Mouse (Mus musculus) ES-Bruce4 (cell line): ENCODE data around the gene Pde4d. TPM values are rescaled to one million over a fixed set of nuclear protein-coding genes. Genes with fewer than 3 reads are reported as not detected.

ENCODE experiments used
- H3K27ac ChIP-seq: 2 replicates; pipeline ENCODE4 v1.5.1; 2012; ENCODE audit warnings: low read length, inconsistent platforms; ENCODE audit not compliant: insufficient read depth
- H3K27me3 ChIP-seq: 2 replicates; pipeline ENCODE4 v1.6.1; 2012; ENCODE audit warnings: mild to moderate bottlenecking, low read length, inconsistent platforms; ENCODE audit not compliant: control insufficient read depth, poor library complexity, insufficient read depth, severe bottlenecking
- H3K36me3 ChIP-seq: 2 replicates; pipeline ENCODE4 v1.6.1; 2012; ENCODE audit warnings: inconsistent platforms, mild to moderate bottlenecking, low read length, moderate library complexity; ENCODE audit not compliant: control insufficient read depth, poor library complexity, insufficient read depth, severe bottlenecking
- H3K4me1 ChIP-seq: one replicate; pipeline ENCODE4 v1.8.1; 2011; ENCODE audit warnings: low read length; ENCODE audit not compliant: control insufficient read depth, insufficient read depth
- H3K4me3 ChIP-seq: 2 replicates; pipeline ENCODE4 v1.5.1; 2011; ENCODE audit warnings: low read depth, mild to moderate bottlenecking, low read length
- H3K9ac ChIP-seq: 2 replicates; pipeline ENCODE4 v1.6.1; 2012; ENCODE audit warnings: low read depth, mild to moderate bottlenecking, inconsistent platforms; ENCODE audit not compliant: poor library complexity, severe bottlenecking
- H3K9me3 ChIP-seq: replicated peaks from 2 replicates; pipeline ENCODE4 v1.6.1; 2012; ENCODE audit warnings: mild to moderate bottlenecking, low read length, inconsistent platforms; ENCODE audit not compliant: control insufficient read depth, poor library complexity, insufficient read depth, severe bottlenecking
- CTCF ChIP-seq: IDR thresholded peaks from one replicate; pipeline ENCODE4 v1.8.1; 2011; ENCODE audit warnings: low read depth, low read length
- EP300 ChIP-seq: IDR thresholded peaks from 2 replicates; pipeline ENCODE4 v1.6.1; 2011; ENCODE audit warnings: low read depth, low read length; ENCODE audit not compliant: insufficient read depth
- POLR2A ChIP-seq: IDR thresholded peaks from one replicate; pipeline ENCODE4 v1.8.1; 2011; ENCODE audit warnings: low read length; ENCODE audit not compliant: insufficient read depth
- polyA plus RNA-seq: library from polyadenylated mRNA; stranded (reverse); fragments of >200 nt; gene quantifications from 2 replicates; pipeline ENCODE4 v1.2.4, GENCODE M21; 2011; ENCODE audit warnings: low read depth; ENCODE audit not compliant: missing spikeins, insufficient read depth, insufficient read length

Pde4d gene
- polyA plus RNA-seq, 1 experiment, result 5.0 TPM

GRCm38 (mm10) chr13:109736290-109737078 is 1286.7 kb downstream of the Pde4d start:
- no peaks in the 10 kb centered on the region for H3K4me1 ChIP-seq
- H3K27ac ChIP-seq, result no peak overlapping the region
- no peak for TF ChIP-seq EP300
- no peak for TF ChIP-seq CTCF
- no peak for TF ChIP-seq POLR2A
- no peak overlapping the region for H3K4me3 ChIP-seq
- no peaks in the 10 kb centered on the region for H3K27me3 ChIP-seq
- H3K9me3 ChIP-seq, result no peaks in the 10 kb centered on the region
- no peak overlapping the region for H3K9ac ChIP-seq
- H3K36me3 ChIP-seq, result no peaks in the 10 kb centered on the region

- Histone ChIP-seq H3K4me3 (no peak overlapping the region), H3K9ac (no peak overlapping the region), H3K27me3 (no peaks in the 10 kb centered on the region), H3K27ac (no peak overlapping the region), H3K4me1 (no peaks in the 10 kb centered on the region), H3K36me3 (no peaks in the 10 kb centered on the region), H3K9me3 (no peaks in the 10 kb centered on the region)
- TF ChIP-seq POLR2A (no peak), CTCF (no peak), EP300 (no peak)
Measured at GRCm38 (mm10) chr13:109746492-109746891, 1296.7 kb downstream of the Pde4d start.

GRCm38 (mm10) chr13:109752236-109752863 is 1302.6 kb downstream of the Pde4d start:
- TF ChIP-seq POLR2A (no peak), CTCF (no peak), EP300 (no peak)
- Histone ChIP-seq H3K9ac (no peak overlapping the region), H3K4me1 (no peaks in the 10 kb centered on the region), H3K27ac (no peak overlapping the region), H3K4me3 (no peak overlapping the region), H3K27me3 (no peaks in the 10 kb centered on the region), H3K9me3 (no peaks in the 10 kb centered on the region), H3K36me3 (no peaks in the 10 kb centered on the region)

- no peak for TF ChIP-seq POLR2A
- H3K4me1 ChIP-seq, result no peaks in the 10 kb centered on the region
- no peaks in the 10 kb centered on the region for H3K36me3 ChIP-seq
- H3K9me3 ChIP-seq, result no peaks in the 10 kb centered on the region
- no peak overlapping the region for H3K4me3 ChIP-seq
- H3K27me3 ChIP-seq, result no peaks in the 10 kb centered on the region
- H3K27ac ChIP-seq, result no peak overlapping the region
- no peak overlapping the region for H3K9ac ChIP-seq
Measured at GRCm38 (mm10) chr13:109756854-109757253, 1307.1 kb downstream of the Pde4d start.

GRCm38 (mm10) chr13:109759201-109759600 is 1309.5 kb downstream of the Pde4d start:
- no peaks in the 10 kb centered on the region for H3K9me3 ChIP-seq
- H3K27ac ChIP-seq, result no peak overlapping the region

GRCm38 (mm10) chr13:109761081-109761480 is 1311.3 kb downstream of the Pde4d start:
- no peak overlapping the region for H3K27ac ChIP-seq
- no peaks in the 10 kb centered on the region for H3K9me3 ChIP-seq
- no peaks in the 10 kb centered on the region for H3K36me3 ChIP-seq
- no peaks in the 10 kb centered on the region for H3K4me1 ChIP-seq
- no peak overlapping the region for H3K4me3 ChIP-seq
- H3K27me3 ChIP-seq, result no peaks in the 10 kb centered on the region
- TF ChIP-seq POLR2A, result no peak
- TF ChIP-seq CTCF, result no peak
- TF ChIP-seq EP300, result no peak
- no peak overlapping the region for H3K9ac ChIP-seq

More at GRCm38 (mm10) chr13:109759201-109759600, 1309.5 kb downstream of the Pde4d start:
- Histone ChIP-seq H3K9ac (no peak overlapping the region), H3K27me3 (no peaks in the 10 kb centered on the region), H3K4me3 (no peak overlapping the region), H3K36me3 (no peaks in the 10 kb centered on the region), H3K4me1 (no peaks in the 10 kb centered on the region)
- TF ChIP-seq POLR2A, result no peak
- TF ChIP-seq CTCF, result peak; percentile 59
- no peak for TF ChIP-seq EP300
